Mouse (Mus musculus): ENCODE measurements around the gene Mtap. TPM values are rescaled to one million over a fixed set of nuclear protein-coding genes. Genes with fewer than 3 reads are reported as not detected.

The Mtap gene
- total and polyA plus RNA-seq, 3 experiments = 3.7 to 46.2 (median 41.9) TPM

DNA sequence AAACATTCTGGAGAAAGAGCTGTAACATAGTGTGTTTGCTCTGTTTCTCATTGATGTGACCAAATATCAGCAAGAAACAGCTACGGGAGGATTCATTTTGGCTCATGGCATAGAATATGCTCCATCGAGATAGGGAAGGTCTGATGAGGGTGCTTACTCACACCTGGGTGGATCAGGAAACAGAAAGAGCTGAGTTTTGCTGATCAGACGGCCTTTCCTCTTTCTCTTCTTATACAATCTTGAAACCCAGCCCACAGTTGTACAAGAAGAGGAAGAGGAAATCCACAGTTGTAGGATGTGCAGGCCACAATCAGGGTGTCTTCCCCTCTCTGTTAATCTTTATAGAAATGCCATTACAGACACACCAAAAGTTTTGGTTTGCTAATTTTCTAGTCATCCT is 75.3 kb downstream of the Mtap start:
- no peak for DNase-seq

Other genes with a start within 250 kb of the Mtap start
- gene Cdkn2a, start 157.5 kb downstream of the Mtap start, total RNA-seq (2021) = 1 to 10 TPM; 2.1 to 3.4 TPM
- gene Cdkn2a, start 157.5 kb downstream of the Mtap start, polyA plus RNA-seq (2012; rRNA removed) = 9.4 and 10.3 TPM in 2 replicates
- 10 to 100 TPM in 1 of 2 experiments, 1 to 10 TPM in 1; 6.8 to 10.3 TPM for gene Cdkn2b, start 173.9 kb downstream of the Mtap start, total RNA-seq (2021)
- 13.6 and 20.7 TPM in 2 replicates for gene Cdkn2b, start 173.9 kb downstream of the Mtap start, polyA plus RNA-seq (2012; rRNA removed)

Data from adrenal gland, adult 2 months (tissue).